Mouse (Mus musculus): ENCODE measurements around the gene Tut4. TPM values are rescaled to one million over a fixed set of nuclear protein-coding genes. Genes with fewer than 3 reads are reported as not detected.

The Tut4 gene
- polyA plus RNA-seq, 1 experiment from 2014 or later = 33.8 TPM

DNA sequence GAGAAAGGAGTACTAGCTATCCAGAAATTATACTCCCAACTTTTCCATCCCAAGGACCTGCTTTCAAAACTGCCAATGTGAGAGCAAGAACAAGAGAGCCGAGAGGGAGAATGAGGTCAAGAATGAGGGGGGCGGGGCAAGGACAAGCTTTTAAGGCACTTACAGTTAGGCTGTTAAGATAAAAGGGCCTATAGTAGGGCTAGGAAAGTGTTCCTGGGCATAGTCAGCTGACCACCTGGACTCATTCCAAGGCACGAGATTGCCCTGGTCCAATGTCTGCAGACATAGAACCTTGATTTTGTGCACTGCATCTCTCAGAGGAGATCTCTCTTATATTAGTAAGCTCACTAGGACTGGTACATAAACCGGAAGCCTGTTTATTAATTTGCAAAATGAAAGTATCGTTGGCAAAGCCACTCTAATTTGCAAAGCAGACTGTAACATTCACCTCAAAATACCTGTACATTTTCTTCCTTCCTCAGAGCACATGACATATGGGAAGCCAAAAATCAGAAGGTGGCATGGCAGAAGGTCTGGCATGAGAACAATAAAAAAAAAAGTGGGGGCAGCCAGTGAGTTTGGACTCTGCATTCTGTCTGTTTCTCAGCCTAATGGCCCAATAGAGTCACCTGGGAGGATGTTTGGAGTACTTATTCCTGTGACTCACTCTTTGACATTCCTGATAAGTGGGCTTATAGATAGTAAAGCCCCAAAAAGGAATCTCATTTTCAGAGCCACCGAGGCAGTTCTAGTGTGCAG is 21.0 kb upstream of the Tut4 start:
- Histone ChIP-seq H3K27ac (replicated peaks) (no peak overlapping the region), H3K4me2 (replicated peaks; ENCODE audit: low read depth) (no peak overlapping the region), H3K9me3 (ENCODE audit: control insufficient read depth, low read length) (no peaks in the 10 kb centered on the region), H3K4me1 (replicated peaks; ENCODE audit: control insufficient read depth, insufficient read depth) (no peaks in the 10 kb centered on the region), H3K36me3 (ENCODE audit: control insufficient read depth, insufficient read depth, low read length) (no peaks in the 10 kb centered on the region), H3K9ac (ENCODE audit: low read length) (no peak overlapping the region), H3K4me3 (ENCODE audit: low read depth, low read length) (no peak overlapping the region), H3K27me3 (ENCODE audit: control insufficient read depth, insufficient read depth, low read length) (no peaks in the 10 kb centered on the region)
- ATAC-seq (ENCODE audit: low FRiP score, low TSS enrichment) = no peak
- WGBS = 57% methylated on average over 6 of the region's 6 CpGs
- TF ChIP-seq CTCF (IDR thresholded peaks at IDR 0.05; ENCODE audit: low read depth) (no peak), EP300 (optimal IDR thresholded peaks at IDR 0.05) (no peak)
- peak; percentile 57 for DNase-seq (ENCODE audit: low spot score)

DNA sequence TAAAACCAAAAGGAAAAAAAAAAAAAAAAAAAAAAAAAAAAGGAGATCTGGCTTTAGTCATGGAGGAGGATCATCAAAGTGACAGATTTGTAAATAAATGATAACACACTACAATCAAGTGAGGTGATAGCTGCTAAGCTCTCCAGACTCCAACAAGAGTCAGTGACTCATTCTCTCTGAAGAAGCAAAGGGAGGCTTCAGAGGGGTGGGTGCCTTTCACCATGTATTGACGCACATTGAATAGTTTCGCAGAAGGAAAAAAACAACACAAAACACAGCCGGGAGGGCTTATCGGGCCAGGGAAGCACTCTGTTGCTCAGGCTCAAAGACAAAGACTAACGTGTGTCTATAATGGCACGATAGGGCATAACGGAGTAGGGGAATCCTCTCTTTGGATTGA is 11.1 kb upstream of the Tut4 start:
- no peak for DNase-seq (ENCODE audit: low spot score)
- H3K9me3 ChIP-seq (ENCODE audit: control insufficient read depth, low read length) = no peaks in the 10 kb centered on the region
- H3K4me2 ChIP-seq (replicated peaks; ENCODE audit: low read depth) = no peak overlapping the region
- H3K27ac ChIP-seq (replicated peaks) = no peak overlapping the region
- H3K4me3 ChIP-seq (ENCODE audit: low read depth, low read length) = no peak overlapping the region
- no peak overlapping the region for H3K9ac ChIP-seq (ENCODE audit: low read length)
- 35% methylated on average over 7 of the region's 7 CpGs for WGBS
- H3K27me3 ChIP-seq (ENCODE audit: control insufficient read depth, insufficient read depth, low read length) = no peaks in the 10 kb centered on the region
- TF ChIP-seq EP300 (optimal IDR thresholded peaks at IDR 0.05) = no peak
- no peak for TF ChIP-seq CTCF (IDR thresholded peaks at IDR 0.05; ENCODE audit: low read depth)
- no peaks in the 10 kb centered on the region for H3K4me1 ChIP-seq (replicated peaks; ENCODE audit: control insufficient read depth, insufficient read depth)
- ATAC-seq (ENCODE audit: low FRiP score, low TSS enrichment) = peak; percentile 45; the same call in 1 of the 2 replicates
- H3K36me3 ChIP-seq (ENCODE audit: control insufficient read depth, insufficient read depth, low read length) = no peaks in the 10 kb centered on the region

DNA sequence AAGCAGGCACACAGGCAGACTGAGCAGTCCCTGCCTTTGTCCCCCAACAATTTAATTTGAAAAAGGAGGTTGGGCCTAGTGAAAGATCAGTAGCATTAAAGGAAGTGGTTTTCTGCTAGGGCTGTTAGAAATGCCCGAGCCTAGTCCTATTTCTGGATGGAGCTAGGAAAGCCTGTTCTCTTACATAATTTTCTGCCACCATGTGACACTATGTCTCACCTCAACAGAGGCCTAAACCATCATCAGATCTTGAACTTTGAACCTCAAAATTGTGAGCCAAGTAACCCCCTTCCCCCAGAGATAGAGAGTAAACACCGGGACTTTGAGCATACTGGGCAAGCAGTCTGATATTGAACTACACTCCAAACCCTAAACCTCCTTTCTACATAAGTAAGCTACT is 3.2 kb upstream of the Tut4 start:
- no peak for TF ChIP-seq CTCF (IDR thresholded peaks at IDR 0.05; ENCODE audit: low read depth)
- TF ChIP-seq EP300 (optimal IDR thresholded peaks at IDR 0.05) = no peak
- H3K9ac ChIP-seq (ENCODE audit: low read length) = no peak overlapping the region
- H3K4me1 ChIP-seq (replicated peaks; ENCODE audit: control insufficient read depth, insufficient read depth) = peaks cover 2% of the 10 kb centered on the region; the same call in 1 of the 2 replicates
- H3K4me2 ChIP-seq (replicated peaks; ENCODE audit: low read depth) = no peak overlapping the region
- H3K27ac ChIP-seq (replicated peaks) = peak overlapping the region; percentile 53; the same call in 1 of the 2 replicates
- WGBS = 49% methylated on average over 2 of the region's 2 CpGs
- no peak overlapping the region for H3K4me3 ChIP-seq (ENCODE audit: low read depth, low read length)
- no peaks in the 10 kb centered on the region for H3K9me3 ChIP-seq (ENCODE audit: control insufficient read depth, low read length)
- DNase-seq (ENCODE audit: low spot score) (no peak), ATAC-seq (ENCODE audit: low FRiP score, low TSS enrichment) (no peak)
- no peaks in the 10 kb centered on the region for H3K27me3 ChIP-seq (ENCODE audit: control insufficient read depth, insufficient read depth, low read length)
- H3K36me3 ChIP-seq (ENCODE audit: control insufficient read depth, insufficient read depth, low read length) = no peaks in the 10 kb centered on the region

DNA sequence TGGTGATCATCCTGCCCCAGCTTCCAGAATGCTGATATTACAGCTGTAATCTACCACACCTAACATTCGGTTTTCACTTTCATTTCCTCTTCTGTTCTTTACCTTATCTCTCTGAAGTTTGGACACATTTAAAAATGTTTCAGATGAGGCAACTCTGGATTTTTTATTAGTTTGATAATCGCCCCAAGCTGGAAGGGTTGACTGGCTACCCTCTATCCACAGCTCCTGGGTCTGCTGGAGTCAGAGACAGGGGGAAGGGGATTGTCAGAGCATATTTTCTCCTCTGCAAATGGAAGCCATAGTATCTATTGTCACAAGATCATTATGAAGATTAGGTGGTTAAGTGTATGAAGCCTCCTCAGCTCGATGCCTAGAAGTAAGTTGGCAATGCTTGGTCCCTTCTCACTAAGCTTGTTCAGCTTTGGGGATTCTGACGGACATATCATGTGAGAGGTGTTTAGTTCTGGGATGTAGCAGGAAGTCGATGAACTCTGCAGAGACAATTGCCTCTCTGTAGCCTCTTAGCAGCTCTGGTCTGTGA is 955 bp upstream of the Tut4 start:
- no peaks in the 10 kb centered on the region for H3K36me3 ChIP-seq (ENCODE audit: control insufficient read depth, insufficient read depth, low read length)
- DNase-seq (ENCODE audit: low spot score) (no peak), ATAC-seq (ENCODE audit: low FRiP score, low TSS enrichment) (no peak)
- peak overlapping the region; percentile 96 for H3K27ac ChIP-seq (replicated peaks)
- TF ChIP-seq CTCF (IDR thresholded peaks at IDR 0.05; ENCODE audit: low read depth) (no peak), EP300 (optimal IDR thresholded peaks at IDR 0.05) (no peak)
- H3K9me3 ChIP-seq (ENCODE audit: control insufficient read depth, low read length) = no peaks in the 10 kb centered on the region
- peak overlapping the region; percentile 93 for H3K9ac ChIP-seq (ENCODE audit: low read length)
- no peaks in the 10 kb centered on the region for H3K27me3 ChIP-seq (ENCODE audit: control insufficient read depth, insufficient read depth, low read length)
- peak overlapping the region; percentile 80 for H3K4me2 ChIP-seq (replicated peaks; ENCODE audit: low read depth)
- peaks cover 2% of the 10 kb centered on the region; the same call in 1 of the 2 replicates for H3K4me1 ChIP-seq (replicated peaks; ENCODE audit: control insufficient read depth, insufficient read depth)
- no peak overlapping the region for H3K4me3 ChIP-seq (ENCODE audit: low read depth, low read length)
- 24% methylated on average over 5 of the region's 5 CpGs for WGBS

DNA sequence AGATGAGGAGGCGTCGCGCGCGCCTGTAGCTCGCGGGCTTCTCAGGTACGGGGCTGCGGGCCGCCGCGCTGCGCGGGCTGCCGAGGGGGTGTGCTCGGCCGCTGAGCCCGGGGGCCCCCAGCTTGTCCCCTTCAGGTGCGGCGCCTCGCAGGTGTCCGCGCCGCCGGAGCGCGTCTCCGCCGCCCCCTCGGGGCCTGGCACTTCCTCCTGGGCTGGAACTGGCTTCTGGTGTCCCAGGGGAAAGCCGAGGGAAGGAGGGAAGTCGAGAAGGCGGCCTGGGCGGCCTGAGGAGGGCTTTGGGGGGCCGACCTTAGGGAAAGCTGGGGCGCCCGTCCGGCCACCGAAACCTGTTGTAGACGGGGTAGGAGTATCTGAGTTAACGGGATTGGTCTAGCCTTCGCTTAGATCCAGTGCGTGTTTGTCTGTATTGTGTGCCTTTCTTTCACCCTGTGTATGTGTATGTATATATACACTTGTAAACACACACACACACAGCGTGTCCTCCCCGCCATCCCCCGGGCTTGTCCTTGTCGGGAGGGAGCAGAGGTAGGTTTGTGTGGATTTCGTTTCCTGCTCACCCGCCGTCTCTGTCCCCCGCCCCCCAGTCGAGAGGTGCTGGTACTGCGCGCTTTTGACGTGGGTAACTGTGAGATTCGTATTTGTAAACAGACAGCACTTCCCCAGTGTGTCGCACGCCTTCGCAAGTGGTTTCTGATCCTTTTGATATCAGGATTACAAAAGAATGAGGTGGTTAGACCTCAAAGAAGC is 1.1 kb downstream of the Tut4 start:
- H3K4me2 ChIP-seq (replicated peaks; ENCODE audit: low read depth) = peak overlapping the region; percentile 80

More for the DNA sequence above, 1.1 kb downstream of the Tut4 start:
- TF ChIP-seq EP300 (optimal IDR thresholded peaks at IDR 0.05) = no peak
- peak; percentile 28 for TF ChIP-seq CTCF (IDR thresholded peaks at IDR 0.05; ENCODE audit: low read depth)
- WGBS = under 1% methylated on average over 45 of the region's 59 CpGs
- ATAC-seq (ENCODE audit: low FRiP score, low TSS enrichment) (peak; percentile 61), DNase-seq (ENCODE audit: low spot score) (peak; percentile 69)
- Histone ChIP-seq H3K27ac (replicated peaks) (peak overlapping the region; percentile 96), H3K36me3 (ENCODE audit: control insufficient read depth, insufficient read depth, low read length) (no peaks in the 10 kb centered on the region), H3K27me3 (ENCODE audit: control insufficient read depth, insufficient read depth, low read length) (no peaks in the 10 kb centered on the region), H3K9ac (ENCODE audit: low read length) (peak overlapping the region; percentile 93), H3K4me3 (ENCODE audit: low read depth, low read length) (peak overlapping the region; percentile 97), H3K9me3 (ENCODE audit: control insufficient read depth, low read length) (no peaks in the 10 kb centered on the region), H3K4me1 (replicated peaks; ENCODE audit: control insufficient read depth, insufficient read depth) (peaks cover 2% of the 10 kb centered on the region; the same call in 1 of the 2 replicates)

Data from stomach, postnatal 0 days (tissue).